Mouse (Mus musculus): ENCODE results near the gene Pafah1b1. TPM values are rescaled to one million over a fixed set of nuclear protein-coding genes. Genes with fewer than 3 reads are reported as not detected.

The Pafah1b1 gene
- polyA plus RNA-seq (2012; rRNA removed) (54.1 and 57.6 TPM in 2 replicates), polyA plus RNA-seq (2014; fragmentation: Nextera tagmentation; extraction: Ambion mirVana) (67.0 and 68.1 TPM in 2 replicates)

GRCm38 (mm10) chr11:74724235-74724791 lies at the start of gene Pafah1b1:
Gene Pafah1b1, minus strand, starts transcription at chr11:74724670.
- Histone ChIP-seq H3K4me3 (replicated peaks; ENCODE audit: low read length) (peak within 1 kb of the TSS; percentile 70), H3K4me1 (ENCODE audit: control insufficient read depth, insufficient read depth, low read length) (peaks cover 17% of the 10 kb centered on the region), H3K9me3 (ENCODE audit: control insufficient read depth, low read length) (no peaks in the 10 kb centered on the region), H3K27ac (replicated peaks; ENCODE audit: low read depth, low read length) (peak within 1 kb of the TSS; percentile 99), H3K4me2 (replicated peaks; ENCODE audit: low read depth, low read length, severe bottlenecking) (peak within 1 kb of the TSS; percentile 86), H3K27me3 (ENCODE audit: control insufficient read depth, insufficient read depth, low read length) (no peaks in the 10 kb centered on the region), H3K9ac (ENCODE audit: low read depth, low read length, severe bottlenecking) (peak within 1 kb of the TSS; percentile 88), H3K36me3 (ENCODE audit: control insufficient read depth, insufficient read depth, low read length) (no peaks in the 10 kb centered on the region)
- 0% methylated on average over 11 of the region's 56 CpGs for WGBS
- ATAC-seq (ENCODE audit: low FRiP score, low read depth), result peak; percentile 98
- peak; percentile 92 for DNase-seq (ENCODE audit: low spot score)
- TF ChIP-seq POLR2A (IDR thresholded peaks at IDR 0.05; ENCODE audit: borderline replicate concordance, extremely low read depth, insufficient read depth, insufficient read length), result peak; percentile 95

GRCm38 (mm10) chr11:74772386-74772785 lies 47.9 kb upstream of the Pafah1b1 start:
- Histone ChIP-seq H3K27ac (replicated peaks; ENCODE audit: low read depth, low read length) (no peak overlapping the region), H3K36me3 (ENCODE audit: control insufficient read depth, insufficient read depth, low read length) (peaks cover 39% of the 10 kb centered on the region), H3K9me3 (ENCODE audit: control insufficient read depth, low read length) (no peaks in the 10 kb centered on the region), H3K4me2 (replicated peaks; ENCODE audit: low read depth, low read length, severe bottlenecking) (no peak overlapping the region), H3K4me1 (ENCODE audit: control insufficient read depth, insufficient read depth, low read length) (peaks cover 10% of the 10 kb centered on the region), H3K4me3 (replicated peaks; ENCODE audit: low read length) (no peak overlapping the region), H3K9ac (ENCODE audit: low read depth, low read length, severe bottlenecking) (no peak overlapping the region), H3K27me3 (ENCODE audit: control insufficient read depth, insufficient read depth, low read length) (no peaks in the 10 kb centered on the region)
- no peak for TF ChIP-seq POLR2A (IDR thresholded peaks at IDR 0.05; ENCODE audit: borderline replicate concordance, extremely low read depth, insufficient read depth, insufficient read length)
- WGBS, result 90% methylated on average over 2 of the region's 2 CpGs
- no peak for ATAC-seq (ENCODE audit: low FRiP score, low read depth)
- DNase-seq (ENCODE audit: low spot score), result no peak

- H3K27ac ChIP-seq (replicated peaks; ENCODE audit: low read depth, low read length), result peak overlapping the region; percentile 95; the same call in 1 of the 2 replicates
- H3K36me3 ChIP-seq (ENCODE audit: control insufficient read depth, insufficient read depth, low read length), result peaks cover 32% of the 10 kb centered on the region
- DNase-seq (ENCODE audit: low spot score) (no peak), ATAC-seq (ENCODE audit: low FRiP score, low read depth) (no peak)
- H3K4me1 ChIP-seq (ENCODE audit: control insufficient read depth, insufficient read depth, low read length), result peaks cover 10% of the 10 kb centered on the region
- peak overlapping the region; percentile 79 for H3K4me3 ChIP-seq (replicated peaks; ENCODE audit: low read length)
- TF ChIP-seq POLR2A (IDR thresholded peaks at IDR 0.05; ENCODE audit: borderline replicate concordance, extremely low read depth, insufficient read depth, insufficient read length), result no peak
- 74% methylated on average over 4 of the region's 4 CpGs for WGBS
- 0 out of 2 replicates have a peak overlapping the region, but pooled peaks have one; percentile 90 for H3K9ac ChIP-seq (ENCODE audit: low read depth, low read length, severe bottlenecking)
- peak overlapping the region; percentile 55 for H3K4me2 ChIP-seq (replicated peaks; ENCODE audit: low read depth, low read length, severe bottlenecking)
- H3K9me3 ChIP-seq (ENCODE audit: control insufficient read depth, low read length), result no peaks in the 10 kb centered on the region
- H3K27me3 ChIP-seq (ENCODE audit: control insufficient read depth, insufficient read depth, low read length), result no peaks in the 10 kb centered on the region
Observed at GRCm38 (mm10) chr11:74771650-74772049, 47.2 kb upstream of the Pafah1b1 start.

- H3K27me3 ChIP-seq (ENCODE audit: control insufficient read depth, insufficient read depth, low read length), result no peaks in the 10 kb centered on the region
- peak overlapping the region; percentile 79 for H3K4me3 ChIP-seq (replicated peaks; ENCODE audit: low read length)
- H3K9me3 ChIP-seq (ENCODE audit: control insufficient read depth, low read length), result no peaks in the 10 kb centered on the region
- H3K27ac ChIP-seq (replicated peaks; ENCODE audit: low read depth, low read length), result peak overlapping the region; percentile 95
- H3K36me3 ChIP-seq (ENCODE audit: control insufficient read depth, insufficient read depth, low read length), result peaks cover 30% of the 10 kb centered on the region
- DNase-seq (ENCODE audit: low spot score), result no peak
- no peak for TF ChIP-seq POLR2A (IDR thresholded peaks at IDR 0.05; ENCODE audit: borderline replicate concordance, extremely low read depth, insufficient read depth, insufficient read length)
- H3K4me2 ChIP-seq (replicated peaks; ENCODE audit: low read depth, low read length, severe bottlenecking), result peak overlapping the region; percentile 55
- ATAC-seq (ENCODE audit: low FRiP score, low read depth), result no peak
- peaks cover 10% of the 10 kb centered on the region for H3K4me1 ChIP-seq (ENCODE audit: control insufficient read depth, insufficient read depth, low read length)
- H3K9ac ChIP-seq (ENCODE audit: low read depth, low read length, severe bottlenecking), result peak overlapping the region; percentile 90
- 17% methylated on average over 8 of the region's 8 CpGs for WGBS
Observed at GRCm38 (mm10) chr11:74771234-74771633, 46.8 kb upstream of the Pafah1b1 start.

- Histone ChIP-seq H3K4me2 (replicated peaks; ENCODE audit: low read depth, low read length, severe bottlenecking) (peak within 1 kb of the TSS; percentile 55), H3K36me3 (ENCODE audit: control insufficient read depth, insufficient read depth, low read length) (peaks cover 24% of the 10 kb centered on the region), H3K9me3 (ENCODE audit: control insufficient read depth, low read length) (no peaks in the 10 kb centered on the region), H3K4me3 (replicated peaks; ENCODE audit: low read length) (peak within 1 kb of the TSS; percentile 79), H3K4me1 (ENCODE audit: control insufficient read depth, insufficient read depth, low read length) (peaks cover 10% of the 10 kb centered on the region), H3K9ac (ENCODE audit: low read depth, low read length, severe bottlenecking) (peak within 1 kb of the TSS; percentile 90), H3K27me3 (ENCODE audit: control insufficient read depth, insufficient read depth, low read length) (no peaks in the 10 kb centered on the region), H3K27ac (replicated peaks; ENCODE audit: low read depth, low read length) (peak within 1 kb of the TSS; percentile 95)
- DNase-seq (ENCODE audit: low spot score) (peak; percentile 100), ATAC-seq (ENCODE audit: low FRiP score, low read depth) (peak; percentile 94)
- WGBS, result under 1% methylated on average over 43 of the region's 43 CpGs
- peak; percentile 87; the same call in 1 of the 2 replicates for TF ChIP-seq POLR2A (IDR thresholded peaks at IDR 0.05; ENCODE audit: borderline replicate concordance, extremely low read depth, insufficient read depth, insufficient read length)
Observed at GRCm38 (mm10) chr11:74770595-74771207, 46.2 kb upstream of the Pafah1b1 start, which contains the start of gene Mettl16. Gene Mettl16, plus strand, starts transcription at chr11:74770830.
